Mouse (Mus musculus) gonadal fat pad, adult 2 months (tissue): Measurements from ENCODE around the gene Pclaf. TPM values are rescaled to one million over a fixed set of nuclear protein-coding genes. Genes with fewer than 3 reads are reported as not detected.

ENCODE experiments used
- polyA plus RNA-seq: library from polyadenylated mRNA; depleted of rRNA; stranded (reverse); fragments of >200 nt; gene quantifications from 2 replicates; pipeline ENCODE4 v1.2.3, GENCODE M21; 2012; rRNA removed

Gene Pclaf
- polyA plus RNA-seq, 1 experiment, result 0.97 TPM

Other genes with a start within 250 kb of the Pclaf start
- gene Oaz2, start 222.2 kb upstream of the Pclaf start, polyA plus RNA-seq, result 97.5 and 99.6 TPM in 2 replicates
- gene Zfp609, start 62.7 kb upstream of the Pclaf start, polyA plus RNA-seq, result 5.0 and 7.7 TPM in 2 replicates
- gene Trip4, start 18.6 kb downstream of the Pclaf start, polyA plus RNA-seq, result 16.9 and 18.3 TPM in 2 replicates
- 6.3 and 6.6 TPM in 2 replicates for gene Csnk1g1, start 18.7 kb downstream of the Pclaf start, polyA plus RNA-seq
- 421 and 459 TPM in 2 replicates for gene Ppib, start 170.0 kb downstream of the Pclaf start, polyA plus RNA-seq
- 6.5 and 7.4 TPM in 2 replicates for gene Snx22, start 179.5 kb downstream of the Pclaf start, polyA plus RNA-seq
- 131 and 133 TPM in 2 replicates for gene Snx1, start 236.3 kb downstream of the Pclaf start, polyA plus RNA-seq
- gene Ciao2a, start 236.4 kb downstream of the Pclaf start, polyA plus RNA-seq, result 15.7 and 18.5 TPM in 2 replicates